Mouse (Mus musculus) kidney, embryonic 14.5 days (tissue): Measurements from ENCODE around the gene Dpp3. TPM values are rescaled to one million over a fixed set of nuclear protein-coding genes. Genes with fewer than 3 reads are reported as not detected.
"Not testable (repeated sequence)": the region's sequence is repeated elsewhere in the genome, so short reads cannot be mapped to it uniquely, and the experiment has no call there.

Source experiments
- ATAC-seq: fragments of 200-750 bp; cut with Nextera tagmentation; 2 replicates; pipeline ENCODE4 v1.8.0; 2017; ENCODE audit warnings: moderate number of reproducible peaks, mild to moderate bottlenecking, moderate TSS enrichment, moderate library complexity; ENCODE audit not compliant: low FRiP score, low TSS enrichment
- H3K27ac ChIP-seq: fragments of 300-500 bp; sonication (generic); 2 replicates; pipeline ENCODE4 v1.5.1; 2014; ENCODE audit warnings: low read depth, mild to moderate bottlenecking, low read length, moderate library complexity, mixed read lengths
- H3K27me3 ChIP-seq: fragments of 300-500 bp; sonication (generic); 2 replicates; pipeline ENCODE4 v1.6.1; 2014; ENCODE audit warnings: mild to moderate bottlenecking, low read length; ENCODE audit not compliant: control insufficient read depth, insufficient read depth
- H3K36me3 ChIP-seq: fragments of 300-500 bp; sonication (generic); 2 replicates; pipeline ENCODE4 v1.6.1; 2014; ENCODE audit warnings: low read length, mixed read lengths; ENCODE audit not compliant: control insufficient read depth, insufficient read depth
- H3K4me1 ChIP-seq: fragments of 300-500 bp; sonication (generic); 2 replicates; pipeline ENCODE4 v1.6.1; 2014; ENCODE audit warnings: low read length, mixed read lengths; ENCODE audit not compliant: control insufficient read depth, insufficient read depth
- H3K4me2 ChIP-seq: fragments of 300-500 bp; sonication (generic); replicated peaks from 2 replicates; pipeline ENCODE4 v1.6.1; 2014; ENCODE audit warnings: low read depth, mild to moderate bottlenecking, low read length
- H3K4me3 ChIP-seq: fragments of 300-500 bp; sonication (generic); 2 replicates; pipeline ENCODE4 v1.5.1; 2014; ENCODE audit warnings: mild to moderate bottlenecking, low read length
- H3K9ac ChIP-seq: fragments of 300-500 bp; sonication (generic); 2 replicates; pipeline ENCODE4 v1.6.1; 2014; ENCODE audit warnings: low read depth, mild to moderate bottlenecking, low read length, moderate library complexity
- H3K9me3 ChIP-seq: fragments of 300-500 bp; sonication (generic); 2 replicates; pipeline ENCODE4 v1.6.1; 2016; ENCODE audit warnings: low read length; ENCODE audit not compliant: control insufficient read depth
- WGBS: fragments of 180-500 bp; shearing (Covaris S2); extraction: QIAGEN DNeasy Blood & Tissue Kit; methylation state at CpG from one replicate; pipeline ENCODE4 v1.1.7; 2014; 5-methylcytosine and 5-hydroxymethylcytosine counted together
- polyA plus RNA-seq: library from polyadenylated mRNA; unstranded; fragments of >200 nt; fragmentation: Nextera tagmentation; extraction: Ambion mirVana; gene quantifications from 2 replicates; pipeline ENCODE4 v1.2.1, GENCODE M21; 2014

Gene Dpp3
- polyA plus RNA-seq, 1 experiment from 2014 or later: 87.4 TPM

GRCm38 (mm10) chr19:4878405-4879323 is 49.4 kb downstream of the Dpp3 start, which contains the start of gene Zdhhc24:
TSS of gene Zdhhc24 (plus strand) at chr19:4878668.
- Histone ChIP-seq H3K4me2 (peak within 1 kb of the TSS; percentile 81), H3K4me3 (peak within 1 kb of the TSS; percentile 92), H3K9me3 (no peaks in the 10 kb centered on the region), H3K9ac (peak within 1 kb of the TSS; percentile 88), H3K27ac (peak within 1 kb of the TSS; percentile 72), H3K4me1 (peaks cover 20% of the 10 kb centered on the region), H3K36me3 (no peaks in the 10 kb centered on the region; the same call in 1 of the 2 replicates), H3K27me3 (no peaks in the 10 kb centered on the region)
- ATAC-seq: peak; percentile 96
- 1% methylated on average over 52 of the region's 52 CpGs for whole genome bisulfite sequencing

GRCm38 (mm10) chr19:4877785-4878184 is 50.3 kb downstream of the Dpp3 start, which contains the start of gene Actn3:
TSS of gene Actn3 (minus strand) at chr19:4877909.
- ATAC-seq: peak; percentile 54
- WGBS: 4% methylated on average over 17 of the region's 17 CpGs
- peak within 1 kb of the TSS; percentile 92 for H3K4me3 ChIP-seq
- H3K27me3 ChIP-seq: no peaks in the 10 kb centered on the region
- H3K9ac ChIP-seq: peak within 1 kb of the TSS; percentile 88
- peak within 1 kb of the TSS; percentile 72 for H3K27ac ChIP-seq
- peaks cover 20% of the 10 kb centered on the region for H3K4me1 ChIP-seq
- H3K36me3 ChIP-seq: no peaks in the 10 kb centered on the region
- no peaks in the 10 kb centered on the region for H3K9me3 ChIP-seq
- H3K4me2 ChIP-seq: peak within 1 kb of the TSS; percentile 81

- no peak for ATAC-seq
- 37% methylated on average over 3 of the region's 3 CpGs for WGBS
Observed at GRCm38 (mm10) chr19:4876755-4877154, 51.3 kb downstream of the Dpp3 start.

GRCm38 (mm10) chr19:4876241-4876640 is 51.8 kb downstream of the Dpp3 start:
- H3K4me2 ChIP-seq: no peak overlapping the region
- no peak overlapping the region for H3K27ac ChIP-seq
- no peaks in the 10 kb centered on the region for H3K36me3 ChIP-seq
- peaks cover 20% of the 10 kb centered on the region for H3K4me1 ChIP-seq
- no peak overlapping the region for H3K9ac ChIP-seq
- no peak overlapping the region for H3K4me3 ChIP-seq
- WGBS: 51% methylated on average over 4 of the region's 4 CpGs
- H3K27me3 ChIP-seq: no peaks in the 10 kb centered on the region
- no peak for ATAC-seq
- no peaks in the 10 kb centered on the region for H3K9me3 ChIP-seq

More at GRCm38 (mm10) chr19:4876755-4877154, 51.3 kb downstream of the Dpp3 start:
- no peak overlapping the region for H3K27ac ChIP-seq
- H3K4me2 ChIP-seq: no peak overlapping the region; the same call in 1 of the 2 replicates
- H3K9ac ChIP-seq: no peak overlapping the region
- H3K4me3 ChIP-seq: peak overlapping the region; percentile 92; the same call in 1 of the 2 replicates
- H3K4me1 ChIP-seq: peaks cover 20% of the 10 kb centered on the region
- H3K36me3 ChIP-seq: no peaks in the 10 kb centered on the region
- no peaks in the 10 kb centered on the region for H3K9me3 ChIP-seq
- no peaks in the 10 kb centered on the region for H3K27me3 ChIP-seq

- not testable (repeated sequence) for H3K27ac ChIP-seq, ATAC-seq, H3K36me3 ChIP-seq, H3K4me2 ChIP-seq, H3K4me3 ChIP-seq, H3K27me3 ChIP-seq, H3K9ac ChIP-seq, H3K9me3 ChIP-seq
- 84% methylated on average over 1 of the region's 1 CpGs for WGBS
- peaks cover 20% of the 10 kb centered on the region for H3K4me1 ChIP-seq
Observed at GRCm38 (mm10) chr19:4874613-4875012, 53.5 kb downstream of the Dpp3 start.

- Histone ChIP-seq H3K4me1 (0 out of 2 replicates have a peak, but pooled peaks cover 5% of the 10 kb centered on the region), H3K9me3 (no peaks in the 10 kb centered on the region), H3K4me3 (no peak overlapping the region; the same call in 1 of the 2 replicates), H3K9ac (peak overlapping the region; percentile 31; the same call in 1 of the 2 replicates), H3K27ac (no peak overlapping the region), H3K4me2 (peak overlapping the region; percentile 15; the same call in 1 of the 2 replicates), H3K27me3 (peaks cover 3% of the 10 kb centered on the region; the same call in 1 of the 2 replicates), H3K36me3 (no peaks in the 10 kb centered on the region)
- ATAC-seq: 0 out of 2 replicates have a peak, but pooled peaks have one; percentile 61
- WGBS: 6% methylated on average over 17 of the region's 17 CpGs
Observed at GRCm38 (mm10) chr19:4865147-4865546, 62.9 kb downstream of the Dpp3 start.

- no peak overlapping the region for H3K9ac ChIP-seq
- no peak overlapping the region for H3K27ac ChIP-seq
- H3K27me3 ChIP-seq: peaks cover 3% of the 10 kb centered on the region; the same call in 1 of the 2 replicates
- no peaks in the 10 kb centered on the region for H3K9me3 ChIP-seq
- H3K4me2 ChIP-seq: no peak overlapping the region
- 73% methylated on average over 6 of the region's 6 CpGs for WGBS
- no peak overlapping the region for H3K4me3 ChIP-seq
- no peak for ATAC-seq
- H3K36me3 ChIP-seq: no peaks in the 10 kb centered on the region
- H3K4me1 ChIP-seq: 0 out of 2 replicates have a peak, but pooled peaks cover 5% of the 10 kb centered on the region
Observed at GRCm38 (mm10) chr19:4863048-4863447, 65.0 kb downstream of the Dpp3 start.

GRCm38 (mm10) chr19:4859081-4859480 is 69.0 kb downstream of the Dpp3 start:
- Histone ChIP-seq H3K4me1 (peaks cover 3% of the 10 kb centered on the region; the same call in 1 of the 2 replicates), H3K4me3 (no peak overlapping the region), H3K9me3 (no peaks in the 10 kb centered on the region), H3K27ac (no peak overlapping the region), H3K9ac (no peak overlapping the region), H3K27me3 (no peaks in the 10 kb centered on the region), H3K36me3 (no peaks in the 10 kb centered on the region), H3K4me2 (no peak overlapping the region)
- 65% methylated on average over 6 of the region's 6 CpGs for WGBS
- no peak for ATAC-seq
